Mouse (Mus musculus) embryo, embryonic 10 days (tissue): ENCODE data around the gene A430078G23Rik.

Experiments used
- DNase-seq: peaks from one replicate; pipeline ENCODE4 v3.0.0-alpha.2; 2015; ENCODE audit warnings: low spot score

A430078G23Rik gene

GRCm38 (mm10) chr8:3348142-3348823, 4.9 kb upstream of the A430078G23Rik start:
- peak; percentile 8 for DNase-seq

DNA sequence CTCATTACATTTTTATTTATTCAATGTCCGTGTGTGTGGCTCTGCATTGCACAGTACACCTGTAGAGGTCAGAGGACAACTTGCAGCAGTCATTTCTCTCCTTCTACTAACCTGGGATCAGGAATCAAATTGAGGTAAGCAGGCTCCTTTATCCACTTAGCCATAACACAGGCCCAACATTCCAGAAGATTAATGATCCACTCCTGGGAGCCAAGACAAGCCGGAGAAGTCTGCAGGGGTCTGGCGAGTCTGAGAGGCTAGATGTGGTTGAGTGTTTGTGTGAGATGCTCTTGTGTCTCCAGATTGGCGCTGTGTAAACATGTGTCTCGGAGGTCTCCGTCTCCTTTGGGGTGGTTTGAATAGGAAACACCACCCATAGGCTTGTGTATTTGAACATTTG, 2.5 kb upstream of the A430078G23Rik start:
- DNase-seq: no peak

- DNase-seq: no peak
These were observed 500 bp upstream of the A430078G23Rik start for GRCm38 (mm10) chr8:3352715-3353114.

GRCm38 (mm10) chr8:3353811-3354442, 712 bp downstream of the A430078G23Rik start:
- DNase-seq: no peak

- DNase-seq: no peak
These were observed 1.2 kb downstream of the A430078G23Rik start for GRCm38 (mm10) chr8:3354443-3354812.

- DNase-seq: no peak
These were observed 2.4 kb downstream of the A430078G23Rik start for GRCm38 (mm10) chr8:3355586-3355985.

DNA sequence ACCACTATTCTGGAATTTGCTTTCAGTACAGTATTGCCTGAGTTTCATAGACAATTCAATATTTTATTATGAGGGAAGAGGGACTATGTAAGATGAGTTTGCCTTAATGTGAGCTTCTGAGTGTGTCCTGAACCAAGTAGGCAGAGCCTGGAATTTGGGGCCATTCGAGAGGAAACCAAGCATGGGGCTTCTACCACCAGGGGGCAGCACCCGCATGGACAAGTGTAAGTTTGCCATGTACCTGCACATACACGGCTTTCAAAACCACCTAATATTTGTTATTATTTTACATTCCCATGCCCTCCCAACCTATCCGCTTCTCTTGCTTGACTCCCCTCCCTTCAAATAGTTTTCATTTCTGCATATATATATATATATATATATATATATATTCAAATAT, 4.8 kb downstream of the A430078G23Rik start:
- peak; percentile 84 for DNase-seq

DNA sequence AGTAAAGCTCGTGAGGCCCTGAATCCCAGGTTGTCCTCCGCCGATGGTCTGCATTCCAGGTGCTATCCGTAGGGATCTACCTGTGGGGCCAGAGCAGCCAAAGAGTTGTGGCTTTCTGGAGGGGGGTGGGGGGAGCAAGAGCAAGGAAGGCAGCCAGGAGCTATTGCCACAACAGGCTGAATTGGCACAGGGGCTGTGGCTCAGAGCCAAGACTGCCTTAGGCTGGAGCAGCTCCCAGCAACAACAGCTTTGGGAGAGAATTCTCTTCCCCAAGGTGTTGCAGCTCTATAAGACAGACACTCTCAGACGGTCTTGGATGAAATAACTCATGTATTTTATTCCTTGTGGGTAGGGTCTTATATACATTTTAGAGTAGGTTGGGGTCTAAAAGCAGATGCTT, 13.9 kb downstream of the A430078G23Rik start:
- no peak for DNase-seq

DNA sequence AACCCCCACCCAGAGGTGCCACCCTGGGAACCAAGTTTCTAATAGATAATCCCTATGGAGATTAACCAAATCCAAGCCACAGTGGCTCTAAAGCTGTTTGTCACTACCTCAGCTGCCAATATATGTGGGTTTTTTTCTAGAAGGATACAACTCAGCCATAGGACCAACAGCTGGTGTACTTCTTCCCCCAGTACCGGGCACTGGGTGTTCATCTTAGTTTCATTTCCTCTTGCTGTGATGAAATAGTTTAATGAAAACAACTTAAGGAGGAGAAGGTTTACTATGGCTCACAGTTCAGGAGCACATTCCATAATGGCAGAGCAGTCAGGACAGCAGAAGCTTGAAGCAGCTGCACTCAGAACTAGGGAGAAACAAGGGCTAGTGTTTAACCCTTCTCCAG, 14.9 kb downstream of the A430078G23Rik start:
- DNase-seq: no peak

DNA sequence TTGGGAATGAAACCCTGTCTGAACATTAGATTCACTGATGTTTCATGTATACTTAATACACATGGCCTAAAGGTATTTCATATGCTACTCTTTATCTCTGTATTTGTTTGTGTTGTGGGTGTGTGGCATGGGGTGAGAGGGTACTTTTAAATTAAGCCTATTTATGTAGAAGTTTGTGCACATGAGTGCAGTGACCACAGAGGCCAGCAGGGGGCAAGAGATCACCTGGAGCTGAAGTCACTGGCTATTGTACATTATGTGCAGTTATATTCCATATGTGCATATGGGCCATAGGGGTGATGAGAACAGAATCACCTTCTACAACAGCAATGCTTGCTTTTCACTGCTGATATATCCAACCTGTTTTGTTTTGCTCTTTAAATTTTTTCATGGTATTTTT, 22.5 kb downstream of the A430078G23Rik start:
- no peak for DNase-seq

DNA sequence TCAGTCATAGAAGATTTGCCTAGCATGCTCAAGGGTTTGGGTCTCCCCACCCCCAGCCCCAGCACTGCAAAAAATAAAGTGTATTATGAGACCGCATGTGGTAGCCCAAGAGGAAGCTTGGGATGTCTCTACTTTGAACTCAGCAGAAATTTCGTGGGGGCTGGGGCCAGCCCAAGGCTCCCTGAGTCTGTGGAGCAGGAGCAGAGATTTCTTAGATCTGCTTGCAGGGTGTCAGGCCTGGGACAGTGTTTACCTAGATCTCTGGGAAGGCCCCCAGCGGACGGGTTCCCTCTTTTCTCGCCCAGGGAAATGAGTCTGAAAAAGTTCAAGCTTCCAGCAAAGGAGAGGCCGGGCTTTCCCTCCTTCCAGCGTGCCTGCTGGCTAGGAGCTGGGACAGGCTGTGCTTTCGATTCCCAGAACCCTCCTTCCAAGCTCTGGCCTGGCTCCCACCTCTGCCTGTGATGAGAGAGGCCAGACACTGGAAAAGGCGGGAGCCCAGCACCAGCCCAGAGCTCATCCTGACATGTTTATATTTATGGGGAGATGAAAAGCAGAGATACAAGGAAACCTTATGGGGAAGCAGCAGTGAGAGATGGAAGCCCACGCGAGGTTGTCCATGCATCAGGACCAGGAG, 23.5 kb downstream of the A430078G23Rik start:
- no peak for DNase-seq

DNA sequence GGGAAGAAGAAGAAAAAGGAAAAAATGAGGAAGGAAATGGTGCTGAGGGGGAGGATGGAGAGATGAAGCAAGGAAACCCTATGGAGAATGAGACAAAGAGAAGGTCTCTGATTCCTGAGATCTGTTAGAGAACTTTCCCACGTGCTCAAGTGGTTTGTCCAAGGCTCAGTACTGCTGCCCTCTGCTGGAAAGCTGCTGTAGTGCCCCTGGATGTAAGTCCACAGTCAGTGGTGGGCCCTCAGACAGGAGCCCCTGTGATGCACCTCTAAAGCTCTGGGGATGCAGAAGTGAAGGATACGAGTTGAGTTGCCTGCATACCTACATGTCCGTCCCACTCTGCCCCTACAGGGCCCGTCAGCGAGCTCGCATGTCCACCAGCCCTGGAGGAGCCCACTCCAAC, 34.1 kb downstream of the A430078G23Rik start:
- DNase-seq: peak; percentile 85

DNA sequence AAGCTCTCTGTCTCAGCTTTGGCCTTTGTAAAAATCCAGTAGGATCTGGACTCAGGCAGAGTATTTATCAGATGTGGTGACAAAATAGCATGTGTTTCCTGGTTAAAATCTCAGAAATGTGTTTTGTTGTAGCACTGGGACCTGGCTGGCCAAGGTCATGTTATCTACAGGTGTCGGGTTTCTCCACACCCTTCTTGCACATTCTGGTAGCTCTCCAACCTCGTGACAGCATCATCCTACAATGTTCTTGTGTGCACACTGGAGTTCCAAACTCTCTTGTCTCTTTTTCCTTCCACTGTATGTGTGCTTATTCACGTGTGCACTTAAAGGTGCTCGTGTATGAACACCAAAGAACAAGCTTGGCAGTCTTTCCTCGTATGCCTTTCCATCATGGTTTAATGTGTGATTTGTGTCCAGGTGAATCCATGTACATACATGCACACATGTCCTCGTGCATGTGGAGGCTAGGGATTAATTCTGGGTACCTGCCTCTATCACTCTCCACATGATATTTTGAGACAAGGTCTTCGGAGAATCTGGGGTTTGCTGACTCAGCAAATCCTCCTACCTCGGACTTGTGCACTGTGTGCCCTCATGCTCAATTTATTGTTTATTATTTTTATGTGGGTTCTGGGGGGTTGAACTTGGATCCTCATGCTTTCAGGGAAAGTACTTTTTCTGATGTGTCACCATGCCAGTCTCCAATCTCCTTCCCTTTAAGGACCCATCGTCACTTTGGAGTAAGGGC, 35.5 kb downstream of the A430078G23Rik start:
- no peak for DNase-seq

DNA sequence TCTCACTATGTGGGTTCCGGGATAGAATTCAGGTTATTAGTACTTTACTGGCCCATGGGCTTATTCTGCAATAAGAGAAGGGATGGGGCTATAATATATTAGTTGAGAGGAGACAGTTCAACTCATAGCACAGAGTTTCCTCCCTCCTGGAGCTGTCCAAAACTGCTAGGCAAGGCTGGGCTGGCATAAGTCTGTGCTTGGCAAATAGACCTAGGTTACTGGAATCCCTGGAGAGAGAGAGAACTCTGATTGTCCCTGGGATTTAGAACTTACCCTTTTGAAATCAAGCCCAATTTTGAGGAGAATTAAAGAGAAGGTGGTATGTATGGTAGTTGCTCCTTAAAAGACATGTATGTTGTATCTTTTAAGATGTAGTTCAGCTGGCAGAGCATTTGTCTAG, 36.3 kb downstream of the A430078G23Rik start:
- DNase-seq: no peak

- DNase-seq: no peak
These were observed 39.1 kb downstream of the A430078G23Rik start for GRCm38 (mm10) chr8:3392293-3392692.

- DNase-seq: peak; percentile 89
These were observed 39.8 kb downstream of the A430078G23Rik start, which contains the start of gene Arhgef18 for GRCm38 (mm10) chr8:3392771-3393710. TSS of gene Arhgef18 (plus strand) at chr8:3393006.

DNA sequence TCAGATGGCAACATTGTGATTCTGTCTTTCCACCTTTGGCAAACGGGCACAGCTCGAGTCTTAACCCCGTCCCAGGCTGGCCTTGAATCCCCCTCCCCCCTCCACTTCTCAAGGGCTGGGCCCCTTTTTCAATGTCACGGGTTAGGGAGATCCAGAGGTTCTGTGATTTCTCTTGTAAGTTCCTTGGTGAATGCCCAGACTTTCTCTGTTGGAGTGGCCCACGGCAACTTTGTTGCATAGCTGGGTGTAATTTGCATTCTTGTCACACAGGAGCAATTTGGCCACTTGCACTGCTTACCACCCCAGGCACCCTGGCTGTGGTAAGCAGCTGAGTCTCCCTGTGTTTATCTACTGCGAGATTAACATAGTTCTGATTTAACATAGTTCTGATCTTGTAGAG, 41.4 kb downstream of the A430078G23Rik start:
- no peak for DNase-seq

DNA sequence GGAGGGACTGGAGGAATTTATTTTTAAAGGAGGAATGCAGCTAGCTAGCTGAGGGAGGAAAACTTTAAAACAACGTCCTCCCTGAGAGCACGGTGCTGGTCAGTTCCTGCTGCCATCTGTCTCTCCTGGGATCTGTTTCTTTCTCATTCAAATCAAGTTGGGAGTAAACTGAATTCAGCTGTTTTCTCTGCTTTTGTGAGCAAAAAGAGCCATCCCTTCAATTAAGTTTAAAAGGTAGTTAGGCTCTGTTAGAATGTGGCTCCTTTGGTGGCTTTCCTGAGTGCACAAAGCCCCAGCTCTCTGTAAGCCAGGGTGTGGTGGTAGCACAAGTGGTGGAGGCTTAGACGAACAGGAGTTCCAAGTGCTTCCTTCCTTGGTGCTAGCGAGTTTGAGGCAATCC, 42.0 kb downstream of the A430078G23Rik start:
- no peak for DNase-seq

DNA sequence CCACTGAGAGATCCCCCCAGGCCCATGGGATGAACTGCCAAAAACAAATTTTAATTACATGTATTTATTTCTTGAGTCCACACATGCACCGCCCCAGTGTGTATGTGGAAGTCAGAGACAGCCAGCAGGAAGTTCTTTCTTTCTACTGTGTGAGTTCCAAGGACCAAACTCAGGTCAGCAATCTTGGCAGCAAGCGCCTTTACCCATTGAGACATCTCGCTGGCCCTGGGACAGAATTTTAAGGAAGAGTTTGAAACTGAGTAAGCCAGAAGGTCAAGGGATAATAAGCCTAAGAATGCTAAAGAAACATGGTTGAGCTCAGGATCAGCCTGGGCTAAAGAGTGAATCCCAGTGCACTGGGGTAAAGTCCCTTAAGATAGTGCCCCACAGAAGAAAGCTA, 44.4 kb downstream of the A430078G23Rik start:
- DNase-seq: no peak

- DNase-seq: no peak
These were observed 47.3 kb downstream of the A430078G23Rik start for GRCm38 (mm10) chr8:3400509-3400908.

GRCm38 (mm10) chr8:3407417-3407816, 54.2 kb downstream of the A430078G23Rik start:
- no peak for DNase-seq

DNA sequence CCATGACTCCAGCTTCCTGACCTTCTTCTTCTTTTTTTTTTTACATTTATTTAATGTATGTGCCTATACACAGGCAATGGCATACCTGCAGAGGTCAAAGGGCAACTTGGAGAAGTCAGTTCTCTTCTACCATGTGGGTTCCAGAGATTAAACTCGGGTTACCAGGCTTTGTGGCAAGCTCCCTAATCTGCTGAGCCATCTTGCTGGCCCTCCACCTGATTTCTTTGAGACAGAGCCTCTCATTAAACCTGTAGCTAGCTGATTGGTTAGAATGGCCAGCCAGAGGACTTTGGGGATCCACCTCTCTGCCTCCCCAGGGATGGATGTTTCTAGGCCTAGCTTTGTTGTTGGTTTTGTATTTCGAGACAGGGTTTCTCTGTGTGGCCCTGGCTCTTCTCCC, 57.9 kb downstream of the A430078G23Rik start:
- no peak for DNase-seq
